Mouse (Mus musculus): Measurements from ENCODE around the gene 1810055G02Rik.
A peak's percentile ranks its signal among the peaks of the same experiment; 100 is the strongest.

Gene 1810055G02Rik

GRCm38 (mm10) chr19:3708078-3709012, at the start of gene 1810055G02Rik:
1810055G02Rik (plus strand) TSS chr19:3708293.
- peak; percentile 98 to 99 for DNase-seq

GRCm38 (mm10) chr19:3665510-3665909, 42.6 kb upstream of the 1810055G02Rik start:
- peak; percentile 71 to 74 for DNase-seq

- DNase-seq: no peak
These were observed 41.5 kb upstream of the 1810055G02Rik start for GRCm38 (mm10) chr19:3666632-3667031.

GRCm38 (mm10) chr19:3667155-3667895, 40.8 kb upstream of the 1810055G02Rik start:
- DNase-seq: peak; percentile 61 to 67

- no peak for DNase-seq
These were observed 40.1 kb upstream of the 1810055G02Rik start for GRCm38 (mm10) chr19:3667979-3668378.

GRCm38 (mm10) chr19:3668551-3668950, 39.5 kb upstream of the 1810055G02Rik start:
- no peak for DNase-seq

GRCm38 (mm10) chr19:3669100-3669499, 39.0 kb upstream of the 1810055G02Rik start:
- DNase-seq: peak; percentile 60 to 64

- no peak for DNase-seq
These were observed 34.9 kb upstream of the 1810055G02Rik start for GRCm38 (mm10) chr19:3673149-3673548.

GRCm38 (mm10) chr19:3674122-3674855, 33.8 kb upstream of the 1810055G02Rik start:
- DNase-seq: peak; percentile 70 to 79

GRCm38 (mm10) chr19:3680732-3681131, 27.4 kb upstream of the 1810055G02Rik start:
- DNase-seq: peak in 1 of 2 experiments; percentile 68

- peak; percentile 90 to 92 for DNase-seq
These were observed 26.7 kb upstream of the 1810055G02Rik start for GRCm38 (mm10) chr19:3681310-3681934.

- no peak for DNase-seq
These were observed 23.7 kb upstream of the 1810055G02Rik start for GRCm38 (mm10) chr19:3684414-3684813.

GRCm38 (mm10) chr19:3684957-3685580, 23.0 kb upstream of the 1810055G02Rik start:
- DNase-seq: peak in 1 of 2 experiments; percentile 33

GRCm38 (mm10) chr19:3685611-3686214, 22.4 kb upstream of the 1810055G02Rik start:
- DNase-seq: peak in 1 of 2 experiments; percentile 65

- DNase-seq: peak; percentile 63 to 87
These were observed 21.7 kb upstream of the 1810055G02Rik start, which contains the start of gene Lrp5 for GRCm38 (mm10) chr19:3686215-3686894. Lrp5 (minus strand) TSS chr19:3686564.

- DNase-seq: peak; percentile 62 to 67
These were observed 20.4 kb upstream of the 1810055G02Rik start for GRCm38 (mm10) chr19:3687676-3688171.

- no peak for DNase-seq
These were observed 16.8 kb upstream of the 1810055G02Rik start for GRCm38 (mm10) chr19:3691337-3691736.

- no peak for DNase-seq
These were observed 15.5 kb upstream of the 1810055G02Rik start for GRCm38 (mm10) chr19:3692414-3693145.

GRCm38 (mm10) chr19:3694476-3694875, 13.6 kb upstream of the 1810055G02Rik start:
- DNase-seq: no peak

GRCm38 (mm10) chr19:3695006-3695405, 13.1 kb upstream of the 1810055G02Rik start:
- DNase-seq: no peak
